Mouse (Mus musculus) right cerebral cortex, adult 18-20 months (tissue): Measurements from ENCODE around the gene Ms4a8a.
"Not testable (repeated sequence)": the region's sequence is repeated elsewhere in the genome, so short reads cannot be mapped to it uniquely, and the experiment has no call there.

Experiments
- DNase-seq: peaks from one replicate; pipeline ENCODE4 v3.0.0; 2022; ENCODE audit warnings: mixed read lengths

The Ms4a8a gene

GRCm38 (mm10) chr19:11080934-11081333 is at the start of gene Ms4a8a:
TSS of gene Ms4a8a (minus strand) at chr19:11081102.
- DNase-seq: no peak

DNA sequence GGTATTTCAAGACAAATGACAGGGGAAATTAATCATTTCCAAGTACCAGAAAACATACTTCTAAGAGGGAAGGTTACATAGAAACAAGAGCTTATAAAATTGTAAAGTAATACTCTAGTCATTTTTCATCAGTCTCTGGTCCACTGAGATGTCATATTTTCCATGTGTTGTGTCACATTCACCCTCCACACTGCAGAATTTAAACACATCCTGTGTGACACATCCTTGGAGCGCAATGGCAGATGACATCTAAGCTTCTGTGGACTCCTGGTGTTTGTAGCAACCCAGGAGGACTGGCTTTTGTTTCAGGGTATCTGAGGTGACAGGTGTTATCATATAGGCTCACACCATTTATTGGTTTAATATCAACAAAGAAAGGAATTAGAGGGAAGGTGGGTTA is 48.8 kb upstream of the Ms4a8a start:
- no peak for DNase-seq

- DNase-seq: not testable (repeated sequence)
Observed at GRCm38 (mm10) chr19:11121016-11121420, 40.1 kb upstream of the Ms4a8a start.

DNA sequence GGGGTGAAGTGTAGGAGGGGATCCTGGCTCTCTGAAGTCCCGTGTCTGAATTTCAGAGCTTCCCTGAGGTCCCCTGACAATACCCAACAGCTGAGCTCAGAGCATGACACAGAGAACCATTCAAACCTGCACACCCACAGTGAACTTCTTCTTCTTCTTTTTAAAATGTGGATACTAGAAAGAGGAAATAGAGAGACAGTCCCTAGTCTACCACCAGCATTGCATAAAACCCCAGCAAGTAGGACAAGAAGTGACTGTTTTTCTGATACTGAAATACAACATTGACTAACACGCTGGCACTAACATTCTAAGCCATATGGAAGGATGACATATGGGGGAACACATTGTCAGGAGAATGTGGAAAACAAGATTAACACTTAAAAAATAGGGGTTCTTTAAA is 38.4 kb upstream of the Ms4a8a start:
- DNase-seq: peak; percentile 9

DNA sequence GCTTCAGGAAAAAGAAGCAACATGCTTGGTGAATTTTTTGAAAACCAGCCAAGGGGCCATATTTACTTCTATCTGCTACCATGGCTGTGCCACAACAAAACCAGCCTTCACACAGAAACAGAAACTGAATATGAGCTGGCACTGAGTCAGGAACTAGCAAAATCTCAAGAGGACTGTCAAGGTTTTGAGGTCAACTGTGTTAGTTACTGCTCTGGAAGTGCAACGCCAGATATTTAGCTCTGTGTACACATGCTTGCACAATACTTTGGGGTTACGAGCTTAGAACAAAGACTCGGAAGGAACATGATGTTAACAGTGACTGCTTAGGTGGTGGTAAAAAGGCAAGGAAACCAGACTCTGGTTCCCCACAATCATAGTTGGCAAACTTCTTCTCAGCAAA is 26.8 kb upstream of the Ms4a8a start:
- no peak for DNase-seq

DNA sequence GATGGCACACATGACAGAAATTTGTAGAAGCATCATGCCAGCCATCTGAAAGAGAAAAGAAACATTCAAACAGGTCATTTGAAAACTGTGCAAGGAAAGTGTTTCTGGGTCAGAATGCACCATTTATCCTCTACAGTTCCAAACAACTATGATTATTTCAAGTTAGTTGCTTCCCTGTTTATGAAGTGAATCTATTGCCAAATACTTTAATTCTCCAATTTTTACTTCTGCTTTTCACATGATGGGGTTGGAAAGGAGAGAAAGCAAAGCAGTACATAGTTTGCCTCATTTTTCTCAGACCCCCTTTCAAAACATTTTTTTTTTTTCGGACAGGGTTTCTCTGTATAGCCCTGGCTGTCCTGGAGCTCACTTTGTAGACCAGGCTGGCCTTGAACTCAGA is 21.0 kb upstream of the Ms4a8a start:
- no peak for DNase-seq

DNA sequence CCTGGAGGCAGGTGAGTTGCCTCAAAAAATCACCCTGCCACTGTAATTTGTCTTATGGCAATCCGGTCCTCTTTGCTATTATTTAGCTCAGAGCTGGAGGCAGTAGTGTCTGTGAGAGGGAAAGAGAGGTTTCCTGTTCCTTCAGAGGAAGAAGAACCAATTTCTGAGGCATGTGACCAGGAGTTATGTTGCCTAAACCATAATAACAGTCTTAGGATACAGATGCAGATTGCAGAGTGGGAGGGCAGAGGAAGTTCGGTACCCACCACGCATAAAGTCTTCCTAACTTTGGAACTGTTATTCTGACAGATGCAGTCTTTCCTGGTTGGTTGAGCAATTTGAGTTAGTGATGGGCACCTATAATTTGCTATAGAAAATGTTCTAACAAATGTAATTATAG is 17.5 kb upstream of the Ms4a8a start:
- no peak for DNase-seq

- peak; percentile 2 for DNase-seq
Observed at GRCm38 (mm10) chr19:11092131-11092530, 11.2 kb upstream of the Ms4a8a start.

GRCm38 (mm10) chr19:11070364-11070763 is 10.5 kb downstream of the Ms4a8a start:
- no peak for DNase-seq

- no peak for DNase-seq
Observed at GRCm38 (mm10) chr19:11065202-11065875, 15.6 kb downstream of the Ms4a8a start.

DNA sequence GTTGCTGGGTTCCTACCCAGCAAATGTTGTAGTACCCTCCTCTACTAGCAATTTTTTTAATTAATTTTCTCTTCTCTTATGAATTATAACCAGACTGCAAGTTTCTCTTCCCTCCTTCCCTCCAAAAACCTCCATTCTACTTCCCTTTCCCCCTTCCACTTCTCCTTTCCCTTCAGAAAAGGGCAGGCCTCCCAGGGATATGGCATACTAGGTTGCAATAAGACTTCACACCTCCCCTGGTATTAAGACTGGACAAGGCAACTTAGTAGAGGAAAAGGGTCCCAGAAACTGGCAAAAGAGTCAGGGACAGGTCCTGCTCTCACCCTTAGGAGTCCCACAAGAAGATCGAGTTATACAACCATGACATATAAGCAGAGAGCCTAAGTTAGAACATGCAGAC is 20.0 kb downstream of the Ms4a8a start:
- no peak for DNase-seq

GRCm38 (mm10) chr19:11059967-11060366 is 20.9 kb downstream of the Ms4a8a start:
- DNase-seq: no peak

DNA sequence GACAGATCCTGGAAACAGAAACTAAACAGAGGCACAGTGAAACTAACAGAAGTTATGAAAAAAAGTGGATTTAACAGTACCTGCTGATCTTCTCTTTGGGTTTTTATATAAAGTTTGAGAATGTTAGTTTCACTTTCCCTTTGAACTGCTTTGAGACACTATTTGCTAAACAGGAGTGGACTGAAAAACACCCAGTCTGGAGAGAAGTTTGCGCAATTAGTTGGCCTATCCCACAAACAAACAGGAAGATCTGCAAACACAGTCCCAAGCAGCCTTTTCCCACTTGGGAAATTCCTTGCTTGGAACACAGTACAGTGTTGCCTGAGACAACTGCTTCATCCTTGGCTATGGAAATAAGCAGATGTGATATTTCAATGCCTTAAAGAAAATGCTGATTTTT is 25.2 kb downstream of the Ms4a8a start:
- not testable (repeated sequence) for DNase-seq

GRCm38 (mm10) chr19:11053277-11053676 is 27.6 kb downstream of the Ms4a8a start:
- DNase-seq: no peak

- no peak for DNase-seq
Observed at GRCm38 (mm10) chr19:11052877-11053276, 28.0 kb downstream of the Ms4a8a start.

DNA sequence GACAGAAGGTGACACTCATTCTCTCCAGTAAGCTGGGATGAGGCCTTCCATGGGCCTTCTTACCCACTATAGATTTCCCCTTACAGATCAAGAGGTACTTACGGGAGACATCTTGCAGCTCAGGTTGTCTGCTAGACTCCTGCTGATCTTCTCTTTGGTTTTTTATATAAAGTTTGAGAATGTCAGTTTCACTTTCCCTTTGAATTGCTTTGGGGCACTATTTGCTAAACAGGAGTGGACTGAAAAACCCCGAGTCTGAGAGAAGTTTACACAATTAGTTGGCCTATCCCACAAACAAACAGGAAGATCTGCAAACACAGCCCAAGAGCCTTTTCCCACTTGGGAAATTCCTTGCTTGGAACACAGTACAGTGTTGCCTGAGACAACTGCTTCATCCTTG is 30.6 kb downstream of the Ms4a8a start:
- DNase-seq: no peak

DNA sequence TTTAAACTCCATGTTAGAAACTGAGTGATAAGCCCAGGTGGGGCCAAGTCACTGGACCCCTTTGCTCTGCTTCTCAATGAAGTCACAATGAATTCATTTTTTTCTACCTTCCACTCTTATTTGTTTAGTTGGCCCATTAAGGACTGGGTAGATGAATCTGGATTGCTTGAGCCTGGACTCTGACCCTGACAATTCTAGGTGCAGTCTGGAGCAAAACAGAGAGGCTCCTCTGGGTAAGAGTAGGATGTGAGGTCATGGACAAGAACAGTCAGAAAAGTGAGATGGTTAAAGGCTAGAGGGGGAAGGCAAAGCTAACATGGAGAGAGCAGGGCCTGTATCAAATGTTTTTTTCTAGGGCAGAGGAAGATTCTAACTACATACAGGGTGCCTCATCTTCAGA is 31.5 kb downstream of the Ms4a8a start:
- DNase-seq: no peak

DNA sequence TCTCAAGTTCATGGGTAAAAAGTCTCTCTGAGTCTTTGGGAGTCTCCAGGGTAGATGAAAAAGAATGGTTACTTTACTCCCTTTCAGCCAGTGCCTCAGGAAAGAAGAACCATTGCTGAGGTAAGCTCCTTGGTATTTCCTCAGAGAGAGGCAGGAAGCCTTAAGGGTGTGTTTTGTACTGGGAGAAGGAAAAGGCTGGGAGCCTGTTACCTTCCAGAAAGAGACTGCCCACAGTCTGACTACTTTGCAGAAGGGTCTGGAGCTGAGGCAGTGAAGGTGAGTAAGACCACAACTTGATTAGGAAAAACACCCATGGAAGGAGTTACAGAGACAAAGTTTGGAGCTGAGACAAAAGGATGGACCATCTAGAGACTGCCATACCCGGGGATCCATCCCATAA is 32.4 kb downstream of the Ms4a8a start:
- no peak for DNase-seq

DNA sequence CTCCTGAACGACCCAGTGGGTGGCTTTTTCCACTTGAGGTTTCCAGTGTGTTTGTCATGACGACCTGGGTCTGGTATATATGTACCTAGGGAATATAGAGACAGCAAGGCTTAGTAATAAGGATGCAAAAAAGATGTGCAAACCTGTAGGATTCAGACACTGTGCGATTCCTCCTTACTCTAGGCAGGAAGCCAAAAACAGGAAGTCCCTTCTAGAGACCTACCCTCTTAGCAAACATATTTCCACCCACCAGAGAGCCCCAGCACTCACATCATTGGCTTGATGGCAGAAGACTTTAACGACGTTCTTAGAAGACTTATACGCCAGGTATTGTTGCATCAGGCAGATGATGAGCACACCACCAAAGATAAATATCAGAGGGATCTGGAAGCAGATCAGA is 32.9 kb downstream of the Ms4a8a start:
- DNase-seq: no peak

GRCm38 (mm10) chr19:11044996-11045711 is 35.7 kb downstream of the Ms4a8a start:
- peak; percentile 14 for DNase-seq

GRCm38 (mm10) chr19:11044671-11044995 is 36.3 kb downstream of the Ms4a8a start:
- no peak for DNase-seq

GRCm38 (mm10) chr19:11037570-11037969 is 43.3 kb downstream of the Ms4a8a start:
- DNase-seq: no peak

DNA sequence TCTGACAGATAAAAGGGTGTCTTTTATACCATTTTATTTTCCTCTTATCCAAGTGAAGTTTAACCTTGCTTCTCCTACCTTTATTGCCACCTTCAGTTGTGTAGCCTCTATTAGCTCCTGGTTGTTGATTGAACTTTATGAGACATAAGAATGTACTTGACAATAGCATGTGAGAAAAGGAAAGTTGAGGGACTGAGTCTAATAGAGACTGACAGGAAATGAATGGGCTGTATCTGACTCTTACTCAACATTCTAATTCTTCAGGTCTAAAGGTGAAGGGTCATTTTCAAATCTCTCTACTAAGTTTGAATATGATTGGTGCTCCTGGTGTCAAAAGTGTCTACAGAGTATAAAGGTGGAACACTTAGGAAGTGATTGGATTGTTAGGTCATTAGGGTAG is 58.5 kb downstream of the Ms4a8a start:
- DNase-seq: no peak

DNA sequence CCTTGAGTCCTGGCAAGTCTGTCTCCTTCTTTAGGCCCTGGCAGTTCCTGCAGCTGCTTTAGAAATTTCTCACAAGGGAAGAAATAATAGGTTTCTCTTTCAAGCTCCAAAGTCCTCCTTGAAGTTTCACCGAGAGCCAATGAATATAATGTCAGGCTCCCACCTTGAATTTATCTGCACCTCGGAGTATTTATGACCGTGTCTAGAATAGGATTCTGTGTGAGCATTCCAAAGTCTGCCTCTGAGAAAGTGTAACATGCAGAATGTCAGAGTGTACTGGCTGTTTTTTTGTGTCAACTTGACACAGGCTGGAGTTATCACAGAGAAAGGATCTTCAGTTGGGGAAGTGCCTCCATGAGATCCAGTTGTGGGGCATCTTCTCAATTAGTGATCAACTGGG is 63.0 kb downstream of the Ms4a8a start, which contains the start of gene Ms4a18:
TSS of gene Ms4a18 (minus strand) at position 141 of the 400 bp plus-strand sequence.
- no peak for DNase-seq
